Mouse (Mus musculus) heart, postnatal 0 days (tissue): Measurements from ENCODE around the gene Krtap27-1.

ENCODE experiments used
- CTCF ChIP-seq: IDR thresholded peaks from 2 replicates; pipeline ENCODE4 v1.5.1; 2016; ENCODE audit warnings: antibody characterized with exemption, control low read depth, low read depth
- EP300 ChIP-seq: IDR thresholded peaks from 2 replicates; pipeline ENCODE4 v1.6.1; 2016; ENCODE audit warnings: antibody characterized with exemption, low read depth

- TF ChIP-seq EP300: no peak
- no peak for TF ChIP-seq CTCF
These were observed 43.9 kb downstream of the Krtap27-1 start, which contains the start of gene 2310079G19Rik for GRCm38 (mm10) chr16:88627566-88627965.
